Mouse (Mus musculus): ENCODE measurements at regions not wholly inside any gene's neighbourhood (a gene's known extent, or its start where the extent isn't known, plus 50 kb on each side); places are given as distances from the start of the nearest gene placed in this dataset.

- DNase-seq (ENCODE audit: low spot score in 2 of 2): peak in 1 of 2 experiments; percentile 54
- intact Hi-C loops (cut with DNase I): loop anchor here (5.0 to 10.0 kb wide), 2 partner anchors 57 to 129 kb away; partner anchors contain the start of gene Cdh10
Measured at GRCm38 (mm10) chr15:18685439-18685838, 133.3 kb upstream of the Cdh10 start.

- DNase-seq (ENCODE audit: low spot score in 2 of 2): no peak
- intact Hi-C loops (cut with DNase I): no loop called here
Measured at GRCm38 (mm10) chr15:18696680-18697284, 122.0 kb upstream of the Cdh10 start.

GRCm38 (mm10) chr15:18744266-18744665 is 74.5 kb upstream of the Cdh10 start:
- peak in 1 of 2 experiments; percentile 80 for DNase-seq (ENCODE audit: low spot score in 2 of 2)
- intact Hi-C loops (cut with DNase I): loop anchor here (5.0 kb wide), 1 partner anchor 57 kb away; no protein-coding TSS in a partner anchor

- DNase-seq (ENCODE audit: low spot score in 2 of 2): peak; percentile 16 to 78
- intact Hi-C loops (cut with DNase I): loop anchor here (5.0 kb wide), 1 partner anchor 69 kb away; the partner anchor contains the start of gene Cdh10
Measured at GRCm38 (mm10) chr15:18748574-18749246, 70.0 kb upstream of the Cdh10 start.
